Mouse (Mus musculus): Measurements from ENCODE around the gene Cpsf2.

Cpsf2 gene

GRCm38 (mm10) chr12:101980266-101980665 is 4.5 kb downstream of the Cpsf2 start:
- DNase-seq (ENCODE audit: low spot score): no peak

- DNase-seq (ENCODE audit: low spot score): no peak
These were observed 5.8 kb downstream of the Cpsf2 start for GRCm38 (mm10) chr12:101981559-101981958.

- no peak for DNase-seq (ENCODE audit: low spot score)
These were observed 7.2 kb downstream of the Cpsf2 start for GRCm38 (mm10) chr12:101982977-101983376.

- no peak for DNase-seq (ENCODE audit: low spot score)
These were observed 9.3 kb downstream of the Cpsf2 start for GRCm38 (mm10) chr12:101985110-101985509.

GRCm38 (mm10) chr12:101987659-101988058 is 11.9 kb downstream of the Cpsf2 start:
- DNase-seq (ENCODE audit: low spot score): no peak

- no peak for DNase-seq (ENCODE audit: low spot score)
These were observed 19.0 kb downstream of the Cpsf2 start for GRCm38 (mm10) chr12:101994576-101995467.

GRCm38 (mm10) chr12:101998929-101999328 is 23.1 kb downstream of the Cpsf2 start:
- no peak for DNase-seq (ENCODE audit: low spot score)

GRCm38 (mm10) chr12:102000785-102001184 is 25.0 kb downstream of the Cpsf2 start:
- DNase-seq (ENCODE audit: low spot score): no peak

- no peak for DNase-seq (ENCODE audit: low spot score)
These were observed 32.6 kb downstream of the Cpsf2 start for GRCm38 (mm10) chr12:102008111-102008977.

- no peak for DNase-seq (ENCODE audit: low spot score)
These were observed 33.8 kb downstream of the Cpsf2 start for GRCm38 (mm10) chr12:102009551-102009950.

GRCm38 (mm10) chr12:102014411-102014810 is 38.6 kb downstream of the Cpsf2 start:
- no peak for DNase-seq (ENCODE audit: low spot score)

GRCm38 (mm10) chr12:102015127-102015526 is 39.3 kb downstream of the Cpsf2 start:
- no peak for DNase-seq (ENCODE audit: low spot score)

- no peak for DNase-seq (ENCODE audit: low spot score)
These were observed 46.1 kb downstream of the Cpsf2 start for GRCm38 (mm10) chr12:102021923-102022322.

- no peak for DNase-seq (ENCODE audit: low spot score)
These were observed 53.4 kb downstream of the Cpsf2 start for GRCm38 (mm10) chr12:102029184-102029583.

GRCm38 (mm10) chr12:102029892-102030446 is 54.2 kb downstream of the Cpsf2 start:
- DNase-seq (ENCODE audit: low spot score): no peak

GRCm38 (mm10) chr12:102034934-102035333 is 59.1 kb downstream of the Cpsf2 start:
- DNase-seq (ENCODE audit: low spot score): no peak

- no peak for DNase-seq (ENCODE audit: low spot score)
These were observed 64.1 kb downstream of the Cpsf2 start for GRCm38 (mm10) chr12:102039861-102040260.

GRCm38 (mm10) chr12:102041699-102042098 is 65.9 kb downstream of the Cpsf2 start:
- no peak for DNase-seq (ENCODE audit: low spot score)

- no peak for DNase-seq (ENCODE audit: low spot score)
These were observed 66.5 kb downstream of the Cpsf2 start for GRCm38 (mm10) chr12:102042247-102042646.

- no peak for DNase-seq (ENCODE audit: low spot score)
These were observed 68.1 kb downstream of the Cpsf2 start for GRCm38 (mm10) chr12:102043840-102044239.

- no peak for DNase-seq (ENCODE audit: low spot score)
These were observed 78.4 kb downstream of the Cpsf2 start for GRCm38 (mm10) chr12:102054155-102054554.

- no peak for DNase-seq (ENCODE audit: low spot score)
These were observed 80.0 kb downstream of the Cpsf2 start for GRCm38 (mm10) chr12:102055758-102056157.
